Mouse (Mus musculus) left cerebral cortex, adult 2 months (tissue): ENCODE data around the gene Cfdp1. TPM values are rescaled to one million over a fixed set of nuclear protein-coding genes. Genes with fewer than 3 reads are reported as not detected.
A peak's percentile ranks its signal among the peaks of the same experiment; 100 is the strongest.
"Not testable (repeated sequence)": the region's sequence is repeated elsewhere in the genome, so short reads cannot be mapped to it uniquely, and the experiment has no call there.

Experiments
- DNase-seq, 2 experiments: peaks; one replicate each; pipeline ENCODE4 v3.0.0; 2021 to 2022; ENCODE audit warnings: low spot score in 2 of 2, mixed read lengths in 1 of 2; ENCODE audit errors: extremely low spot score in 1 of 2
- H3K27ac ChIP-seq: fragments of 200-600 bp; 2 replicates; pipeline ENCODE4 v1.8.1; 2022
- H3K4me3 ChIP-seq: fragments of 200-600 bp; 2 replicates; pipeline ENCODE4 v1.8.1; 2022
- CTCF ChIP-seq: fragments of 200-600 bp; IDR thresholded peaks from 2 replicates; pipeline ENCODE4 v1.8.1; 2022; ENCODE audit warnings: antibody characterized with exemption, mild to moderate bottlenecking, moderate library complexity
- intact Hi-C: fragments of 180-260 bp; cut with DNase I; formaldehyde crosslinking; loops from one replicate; pipeline ENCODE4 v1.15.1; 2025
- total RNA-seq, 2 experiments: library from RNA; stranded (reverse); gene quantifications; 2 replicates each; pipeline ENCODE4 v1.2.3; 2021

Cfdp1 gene
- total RNA-seq, 2 experiments from 2014 or later: 75.4 to 83.1 TPM

- peak in 1 of 2 experiments; percentile 26 for DNase-seq
- Histone ChIP-seq H3K27ac (no peak overlapping the region), H3K4me3 (no peak overlapping the region)
- peak; percentile 71 for TF ChIP-seq CTCF
- intact Hi-C loops: loop anchor here (1.0 kb wide), 1 partner anchor 109 kb away; no protein-coding TSS in a partner anchor
These were observed 27.5 kb upstream of the Cfdp1 start for GRCm38 (mm10) chr8:111881591-111881990.

DNA sequence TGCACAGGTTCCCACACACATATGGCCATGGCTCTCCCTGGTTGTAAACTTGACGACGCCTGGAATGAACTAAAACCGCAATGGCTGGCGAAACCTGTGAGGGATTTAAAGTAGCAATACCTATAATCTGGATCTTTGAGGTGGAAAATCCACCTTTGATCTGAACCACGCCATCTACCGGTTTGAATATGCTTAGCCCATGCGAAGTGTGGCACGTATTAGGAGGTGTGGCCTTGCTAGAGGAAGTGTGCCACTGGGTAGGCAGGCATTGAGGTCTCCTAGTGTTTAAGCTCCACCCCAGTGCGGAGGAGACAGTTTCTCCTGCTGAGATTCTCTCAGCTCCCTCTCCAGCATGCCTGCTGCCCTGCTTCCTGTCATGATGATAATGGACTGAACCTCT, 23.6 kb upstream of the Cfdp1 start:
- no peak; the same call in none of the 2 replicates for TF ChIP-seq CTCF
- H3K27ac ChIP-seq: no peak overlapping the region
- no peak for DNase-seq
- H3K4me3 ChIP-seq: no peak overlapping the region
- intact Hi-C loops: loop anchor here (2.0 kb wide), 1 partner anchor 23 kb away; the partner anchor contains the start of gene Cfdp1

GRCm38 (mm10) chr8:111876355-111876948, 22.4 kb upstream of the Cfdp1 start, which contains the start of gene Tmem170:
Gene Tmem170 (minus strand): TSS chr8:111876750.
- peak within 1 kb of the TSS; percentile 90 for H3K27ac ChIP-seq
- peak; percentile 99 for TF ChIP-seq CTCF
- intact Hi-C loops: loop anchor here (2.0 kb wide), 1 partner anchor 22 kb away; the partner anchor contains the start of gene Cfdp1

DNA sequence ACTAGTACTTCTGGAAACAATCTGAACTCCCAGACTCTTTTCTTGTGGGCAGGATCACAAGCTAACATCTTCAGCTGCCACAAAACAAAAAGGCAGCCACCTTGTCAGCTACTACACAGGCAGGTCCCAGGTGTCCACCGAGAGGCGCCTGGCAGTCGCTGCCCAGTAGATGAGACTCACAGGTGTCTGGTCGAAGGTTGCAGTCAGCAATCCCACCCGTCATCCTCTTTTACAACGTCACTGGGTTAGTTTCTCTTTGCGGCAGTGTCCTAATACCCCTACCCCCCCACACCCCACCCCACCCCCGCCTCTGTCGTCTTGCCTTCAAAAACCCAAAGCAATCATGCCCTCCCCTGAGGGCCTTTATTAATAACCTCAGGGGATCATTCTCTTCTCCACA, 21.7 kb upstream of the Cfdp1 start:
- Histone ChIP-seq H3K27ac (no peak overlapping the region; the same call in 1 of the 2 replicates), H3K4me3 (peak overlapping the region; percentile 80)
- intact Hi-C loops: loop anchor here (2.0 kb wide), 1 partner anchor 21 kb away; the partner anchor contains the start of gene Cfdp1
- no peak for TF ChIP-seq CTCF
- DNase-seq: no peak

More at GRCm38 (mm10) chr8:111876355-111876948, 22.4 kb upstream of the Cfdp1 start, which contains the start of gene Tmem170:
- H3K4me3 ChIP-seq: peak within 1 kb of the TSS; percentile 80
- peak; percentile 97 to 98 for DNase-seq

GRCm38 (mm10) chr8:111871278-111871677, 17.2 kb upstream of the Cfdp1 start:
- H3K27ac ChIP-seq: no peak overlapping the region
- intact Hi-C loops: no loop called here
- TF ChIP-seq CTCF: no peak
- DNase-seq: no peak
- H3K4me3 ChIP-seq: no peak overlapping the region

DNA sequence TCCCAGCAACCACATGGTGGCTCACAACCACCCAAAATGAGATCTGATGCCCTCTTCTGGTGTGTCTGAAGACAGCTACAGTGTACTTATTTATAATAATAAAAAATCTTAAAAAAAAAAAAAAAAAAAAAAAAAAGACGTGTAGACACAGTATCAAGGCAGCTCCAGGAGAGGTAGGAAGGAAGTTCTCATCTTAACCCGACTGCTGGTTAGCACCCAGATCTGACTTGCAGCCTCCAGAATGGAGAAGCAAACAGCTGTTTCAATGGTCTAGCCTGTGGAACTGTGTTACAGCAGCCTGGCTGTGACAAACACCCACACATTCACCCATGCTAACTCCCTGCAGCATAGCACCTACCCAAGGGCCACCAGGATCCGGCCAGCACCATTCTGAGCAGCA, 16.3 kb upstream of the Cfdp1 start:
- no peak overlapping the region for H3K4me3 ChIP-seq
- intact Hi-C loops: no loop called here

GRCm38 (mm10) chr8:111868664-111869063, 14.6 kb upstream of the Cfdp1 start:
- Histone ChIP-seq H3K27ac (no peak overlapping the region), H3K4me3 (no peak overlapping the region)
- no peak for TF ChIP-seq CTCF
- DNase-seq: no peak
- intact Hi-C loops: no loop called here

More for the DNA sequence above, 16.3 kb upstream of the Cfdp1 start:
- no peak for TF ChIP-seq CTCF
- H3K27ac ChIP-seq: no peak overlapping the region
- no peak for DNase-seq

DNA sequence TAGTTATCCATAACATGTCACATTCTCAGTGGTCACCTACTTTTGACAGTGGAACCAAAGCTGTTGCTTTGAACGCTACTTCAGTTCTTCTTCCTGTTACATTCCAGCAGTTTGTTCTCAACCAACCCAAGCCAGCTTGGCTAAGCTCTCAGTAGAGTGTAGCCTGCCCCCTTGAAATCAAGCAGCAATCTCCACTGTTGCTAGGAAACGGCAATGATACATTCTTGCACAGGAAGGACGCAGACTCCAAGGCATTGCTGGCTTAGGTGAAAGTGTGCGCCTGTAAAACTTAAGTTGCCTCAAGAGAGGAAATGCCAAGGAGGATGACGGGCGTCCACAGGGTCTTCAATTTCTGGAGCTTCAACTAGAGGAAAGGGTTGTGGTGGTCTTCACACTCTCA, 11.8 kb upstream of the Cfdp1 start:
- DNase-seq: no peak
- Histone ChIP-seq H3K27ac (no peak overlapping the region), H3K4me3 (no peak overlapping the region)
- intact Hi-C loops: no loop called here
- no peak for TF ChIP-seq CTCF

- Histone ChIP-seq H3K27ac (no peak overlapping the region), H3K4me3 (no peak overlapping the region)
- TF ChIP-seq CTCF: no peak
- intact Hi-C loops: no loop called here
- DNase-seq: no peak
These were observed 11.2 kb upstream of the Cfdp1 start for GRCm38 (mm10) chr8:111865130-111865852.

GRCm38 (mm10) chr8:111864648-111865047, 10.6 kb upstream of the Cfdp1 start:
- no peak overlapping the region for H3K27ac ChIP-seq
- intact Hi-C loops: no loop called here
- DNase-seq: no peak
- no peak overlapping the region for H3K4me3 ChIP-seq
- TF ChIP-seq CTCF: no peak

- Histone ChIP-seq H3K4me3 (no peak overlapping the region), H3K27ac (no peak overlapping the region)
- no peak for DNase-seq
- TF ChIP-seq CTCF: no peak
- intact Hi-C loops: no loop called here
These were observed 9.2 kb upstream of the Cfdp1 start for GRCm38 (mm10) chr8:111863280-111863679.

DNA sequence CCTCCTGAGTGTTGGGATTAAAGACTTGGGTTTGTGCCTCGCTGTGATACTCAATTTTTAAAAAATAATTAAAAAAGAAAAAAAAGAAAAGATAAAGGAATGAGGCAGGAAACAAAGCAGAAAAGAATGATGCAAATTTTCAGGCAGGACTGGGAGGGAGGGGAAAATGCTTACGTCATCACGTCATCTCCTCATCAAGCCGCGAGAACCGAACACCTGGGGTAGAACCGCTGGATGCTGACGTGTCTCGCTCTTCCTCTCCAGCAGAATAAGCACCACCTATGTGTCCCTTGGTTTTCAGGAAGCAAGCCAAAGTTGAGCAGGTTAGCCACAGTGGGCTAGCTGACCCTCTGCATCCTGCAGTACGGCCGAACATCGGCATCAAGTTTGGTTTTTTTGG, 1.9 kb upstream of the Cfdp1 start:
- intact Hi-C loops: loop anchor here (2.0 kb wide), 1 partner anchor 21 kb away; the partner anchor contains the start of gene Tmem170
- no peak for TF ChIP-seq CTCF
- Histone ChIP-seq H3K27ac (no peak overlapping the region), H3K4me3 (no peak overlapping the region)
- DNase-seq: no peak

DNA sequence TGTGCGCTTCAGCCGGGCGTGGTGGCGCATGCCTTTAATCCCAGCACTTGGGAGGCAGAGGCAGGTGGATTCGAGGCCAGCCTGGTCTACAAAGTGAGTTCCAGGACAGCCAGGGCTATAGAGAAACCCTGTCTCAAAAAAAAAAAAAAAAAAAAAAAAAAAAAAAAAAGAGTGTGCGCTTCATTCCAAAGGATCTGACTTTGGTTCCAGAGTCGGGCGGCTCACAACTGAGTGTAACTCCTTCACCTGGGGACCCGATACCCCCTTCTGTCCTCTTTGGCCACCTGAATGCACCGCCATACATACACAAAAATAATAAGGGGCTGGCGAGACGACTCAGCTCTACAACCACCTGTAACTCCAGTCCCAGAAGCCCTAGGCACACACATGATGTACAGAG, 872 bp downstream of the Cfdp1 start:
- DNase-seq, intact Hi-C loops, H3K27ac ChIP-seq: not testable (repeated sequence)
- H3K4me3 ChIP-seq: peak overlapping the region; percentile 89
